Mouse (Mus musculus) embryonic facial prominence, embryonic 10.5 days (tissue): ENCODE data around the gene Txndc8. TPM values are rescaled to one million over a fixed set of nuclear protein-coding genes. Genes with fewer than 3 reads are reported as not detected.

Experiments
- polyA plus RNA-seq: library from polyadenylated mRNA; unstranded; fragments of >200 nt; fragmentation: Nextera tagmentation; extraction: Ambion mirVana; gene quantifications from 2 replicates; pipeline ENCODE4 v1.2.1, GENCODE M21; 2016

Gene Txndc8
- polyA plus RNA-seq, 1 experiment from 2014 or later: not detected

Other genes with a start within 250 kb of the Txndc8 start
- gene D630039A03Rik, start 92.8 kb downstream of the Txndc8 start, polyA plus RNA-seq: 0.11 TPM in 1 of 2 replicates, not detected in the other
- 405 and 415 TPM in 2 replicates for gene Txn1, start 52.7 kb downstream of the Txndc8 start, polyA plus RNA-seq
- gene Svep1, start 197.7 kb upstream of the Txndc8 start, polyA plus RNA-seq: 3.2 and 3.3 TPM in 2 replicates